Mouse (Mus musculus) intestine, postnatal 0 days (tissue): ENCODE results near the gene Eomes. TPM values are rescaled to one million over a fixed set of nuclear protein-coding genes. Genes with fewer than 3 reads are reported as not detected.

Experiments
- ATAC-seq: fragments of 200-750 bp; cut with Nextera tagmentation; 2 replicates; pipeline ENCODE4 v1.8.0; 2017; ENCODE audit warnings: mild to moderate bottlenecking, moderate TSS enrichment, moderate library complexity
- H3K27ac ChIP-seq: fragments of 300-500 bp; sonication (generic); 2 replicates; pipeline ENCODE4 v1.5.1; 2014; ENCODE audit warnings: mild to moderate bottlenecking, low read depth, low read length, moderate library complexity
- H3K27me3 ChIP-seq: fragments of 300-500 bp; sonication (generic); replicated peaks from 2 replicates; pipeline ENCODE4 v1.6.1; 2014; ENCODE audit warnings: low read length, mixed read lengths; ENCODE audit not compliant: control insufficient read depth, insufficient read depth
- H3K36me3 ChIP-seq: fragments of 300-500 bp; sonication (generic); 2 replicates; pipeline ENCODE4 v1.6.1; 2014; ENCODE audit warnings: mild to moderate bottlenecking, moderate library complexity; ENCODE audit not compliant: control insufficient read depth, insufficient read depth
- H3K4me1 ChIP-seq: fragments of 300-500 bp; sonication (generic); replicated peaks from 2 replicates; pipeline ENCODE4 v1.6.1; 2014; ENCODE audit warnings: antibody characterized with exemption, low read length, mixed read lengths; ENCODE audit not compliant: control insufficient read depth, insufficient read depth
- H3K4me2 ChIP-seq: fragments of 300-500 bp; sonication (generic); replicated peaks from 2 replicates; pipeline ENCODE4 v1.6.1; 2014; ENCODE audit warnings: low read depth, mild to moderate bottlenecking, moderate library complexity
- H3K4me3 ChIP-seq: fragments of 300-500 bp; sonication (generic); 2 replicates; pipeline ENCODE4 v1.5.1; 2014; ENCODE audit warnings: low read depth, low read length
- H3K9ac ChIP-seq: fragments of 300-500 bp; sonication (generic); 2 replicates; pipeline ENCODE4 v1.6.1; 2014; ENCODE audit warnings: mild to moderate bottlenecking, low read depth, low read length
- H3K9me3 ChIP-seq: fragments of 300-500 bp; sonication (generic); 2 replicates; pipeline ENCODE4 v1.6.1; 2016; ENCODE audit warnings: mixed run types; ENCODE audit not compliant: control insufficient read depth
- CTCF ChIP-seq: sonication (generic); IDR thresholded peaks from 2 replicates; pipeline ENCODE4 v1.5.1; 2016; ENCODE audit warnings: low read depth, mild to moderate bottlenecking, control low read depth, antibody characterized with exemption, moderate library complexity
- WGBS: fragments of 180-500 bp; shearing (Covaris S2); extraction: QIAGEN DNeasy Blood & Tissue Kit; methylation state at CpG from one replicate; pipeline ENCODE4 v1.1.7; 2014; 5-methylcytosine and 5-hydroxymethylcytosine counted together
- polyA plus RNA-seq: library from polyadenylated mRNA; unstranded; fragments of >200 nt; fragmentation: Nextera tagmentation; extraction: Ambion mirVana; gene quantifications from 2 replicates; pipeline ENCODE4 v1.2.1, GENCODE M21; 2015

Gene Eomes
- polyA plus RNA-seq, 1 experiment from 2014 or later = not detected

- no peaks in the 10 kb centered on the region for H3K36me3 ChIP-seq
- no peak overlapping the region for H3K27ac ChIP-seq
- H3K9me3 ChIP-seq = no peaks in the 10 kb centered on the region
- H3K27me3 ChIP-seq = no peaks in the 10 kb centered on the region
- no peaks in the 10 kb centered on the region for H3K4me1 ChIP-seq
- H3K4me2 ChIP-seq = no peak overlapping the region
- no peak for ATAC-seq
- no peak overlapping the region for H3K4me3 ChIP-seq
- no peak for TF ChIP-seq CTCF
- 75% methylated on average over 7 of the region's 7 CpGs for WGBS
- H3K9ac ChIP-seq = no peak overlapping the region
These were observed 20.0 kb downstream of the Eomes start for GRCm38 (mm10) chr9:118498061-118498460.

- Histone ChIP-seq H3K4me1 (no peaks in the 10 kb centered on the region), H3K27ac (no peak overlapping the region), H3K36me3 (no peaks in the 10 kb centered on the region), H3K9ac (no peak overlapping the region), H3K9me3 (no peaks in the 10 kb centered on the region), H3K27me3 (no peaks in the 10 kb centered on the region), H3K4me2 (no peak overlapping the region), H3K4me3 (no peak overlapping the region)
- WGBS = 73% methylated on average over 6 of the region's 6 CpGs
- ATAC-seq = no peak
- TF ChIP-seq CTCF = no peak
These were observed 23.0 kb downstream of the Eomes start for GRCm38 (mm10) chr9:118500963-118501362.

- no peak overlapping the region for H3K27ac ChIP-seq
- no peaks in the 10 kb centered on the region for H3K9me3 ChIP-seq
- ATAC-seq = no peak
- no peak overlapping the region for H3K4me3 ChIP-seq
- WGBS = 52% methylated on average over 3 of the region's 3 CpGs
- TF ChIP-seq CTCF = no peak
- H3K4me2 ChIP-seq = no peak overlapping the region
- peaks cover 16% of the 10 kb centered on the region for H3K4me1 ChIP-seq
- H3K27me3 ChIP-seq = no peaks in the 10 kb centered on the region
- H3K36me3 ChIP-seq = no peaks in the 10 kb centered on the region
- no peak overlapping the region for H3K9ac ChIP-seq
These were observed 26.6 kb downstream of the Eomes start for GRCm38 (mm10) chr9:118504656-118505055.

GRCm38 (mm10) chr9:118506020-118506403 is 28.0 kb downstream of the Eomes start, which contains the start of gene Golga4:
TSS of gene Golga4 (plus strand) at chr9:118506267.
- TF ChIP-seq CTCF = no peak
- under 1% methylated on average over 43 of the region's 43 CpGs for WGBS
- Histone ChIP-seq H3K9me3 (no peaks in the 10 kb centered on the region), H3K9ac (peak within 1 kb of the TSS; percentile 93), H3K27ac (peak within 1 kb of the TSS; percentile 95), H3K4me3 (peak within 1 kb of the TSS; percentile 88), H3K4me2 (peak within 1 kb of the TSS; percentile 95), H3K36me3 (no peaks in the 10 kb centered on the region; the same call in 1 of the 2 replicates), H3K27me3 (no peaks in the 10 kb centered on the region), H3K4me1 (peaks cover 16% of the 10 kb centered on the region)
- ATAC-seq = peak; percentile 79

GRCm38 (mm10) chr9:118506404-118507231 is 28.6 kb downstream of the Eomes start:
- Histone ChIP-seq H3K9ac (peak overlapping the region; percentile 93), H3K4me2 (peak overlapping the region; percentile 95), H3K4me3 (peak overlapping the region; percentile 88), H3K9me3 (no peaks in the 10 kb centered on the region), H3K27ac (peak overlapping the region; percentile 95), H3K36me3 (no peaks in the 10 kb centered on the region; the same call in 1 of the 2 replicates), H3K4me1 (peaks cover 16% of the 10 kb centered on the region), H3K27me3 (no peaks in the 10 kb centered on the region)
- WGBS = under 1% methylated on average over 54 of the region's 57 CpGs
- no peak for TF ChIP-seq CTCF
- ATAC-seq = peak; percentile 35; the same call in 1 of the 2 replicates

- Histone ChIP-seq H3K4me2 (peak overlapping the region; percentile 95), H3K36me3 (no peaks in the 10 kb centered on the region; the same call in 1 of the 2 replicates), H3K9ac (no peak overlapping the region; the same call in 1 of the 2 replicates), H3K27ac (no peak overlapping the region), H3K9me3 (no peaks in the 10 kb centered on the region), H3K4me3 (peak overlapping the region; percentile 88), H3K27me3 (no peaks in the 10 kb centered on the region), H3K4me1 (peaks cover 16% of the 10 kb centered on the region)
- 82% methylated on average over 6 of the region's 6 CpGs for WGBS
- no peak for TF ChIP-seq CTCF
- ATAC-seq = no peak
These were observed 29.5 kb downstream of the Eomes start for GRCm38 (mm10) chr9:118507552-118507951.
